Mouse (Mus musculus) MEL (cell line): ENCODE measurements around the gene Morn3.

Experiments used
- CTCF ChIP-seq, 3 experiments: IDR thresholded peaks in 2 of 3; conservative IDR thresholded peaks in 1 of 3; 2 replicates each; pipeline ENCODE4 v1.5.1; 2011 to 2012; ENCODE audit warnings: low read length in 3 of 3, low read depth in 2 of 3, mild to moderate bottlenecking in 2 of 3, improper control_type of control experiment in 1 of 3, inconsistent platforms in 1 of 3, mixed read lengths in 1 of 3, moderate library complexity in 1 of 3; ENCODE audit not compliant: control insufficient read depth in 1 of 3, insufficient read depth in 1 of 3, poor library complexity in 1 of 3, severe bottlenecking in 1 of 3
- EP300 ChIP-seq, 2 experiments: IDR thresholded peaks; 2 replicates each; pipeline ENCODE4 v1.6.1; 2011; ENCODE audit warnings: improper control_type of control experiment in 2 of 2, low read length in 2 of 2, low read depth in 1 of 2, mild to moderate bottlenecking in 1 of 2
- GABPA ChIP-seq: IDR thresholded peaks from 2 replicates; pipeline ENCODE4 v1.6.1; 2012; ENCODE audit warnings: low read depth, mild to moderate bottlenecking, inconsistent platforms, low read length, improper control_type of control experiment, moderate library complexity
- MAX ChIP-seq: IDR thresholded peaks from 2 replicates; pipeline ENCODE4 v1.6.1; 2011; ENCODE audit warnings: low read length, improper control_type of control experiment
- USF2 ChIP-seq, 2 experiments: IDR thresholded peaks; 2 replicates each; pipeline ENCODE4 v1.6.1; 2011 to 2012; ENCODE audit warnings: improper control_type of control experiment in 2 of 2, low read length in 2 of 2, borderline replicate concordance in 1 of 2, inconsistent platforms in 1 of 2, low read depth in 1 of 2, mild to moderate bottlenecking in 1 of 2; ENCODE audit not compliant: insufficient read depth in 1 of 2

DNA sequence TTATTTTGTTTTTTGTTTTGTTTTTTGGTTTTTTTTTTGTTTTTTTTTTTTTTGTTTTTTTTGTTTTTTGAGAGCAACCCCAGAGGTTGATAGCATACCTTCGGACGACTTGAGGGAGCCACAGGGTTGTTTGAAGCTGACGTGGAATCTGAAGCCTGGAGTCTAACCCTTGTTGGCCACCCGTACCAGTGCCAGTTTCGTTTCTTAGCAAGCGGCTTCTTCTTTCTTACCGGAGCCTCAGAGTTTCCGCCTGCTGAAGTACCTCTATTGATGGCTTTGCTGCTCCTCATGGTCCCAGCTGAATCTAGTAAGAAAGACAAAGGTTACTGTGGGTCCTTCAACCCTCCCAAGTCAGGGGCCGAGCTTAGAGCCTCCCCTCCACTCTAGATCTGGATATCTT is 35.1 kb downstream of the Morn3 start:
- TF ChIP-seq MAX, result no peak
- no peak for TF ChIP-seq USF2 (IDR thresholded peaks at IDR 0.05; ENCODE audit: borderline replicate concordance in 1 of 2, insufficient read depth in 1 of 2, low read depth in 1 of 2, low read length in 2 of 2)
- TF ChIP-seq CTCF (IDR thresholded peaks at IDR 0.05 in 2 of 3, conservative IDR thresholded peaks at IDR 0.05 in 1 of 3; ENCODE audit: control insufficient read depth in 1 of 3, insufficient read depth in 1 of 3, low read depth in 2 of 3, low read length in 3 of 3, poor library complexity in 1 of 3, severe bottlenecking in 1 of 3), result no peak
- TF ChIP-seq GABPA, result no peak
- TF ChIP-seq EP300 (IDR thresholded peaks at IDR 0.05; ENCODE audit: low read depth in 1 of 2, low read length in 2 of 2), result no peak
